Mouse (Mus musculus): ENCODE results near the gene Rrp7a.
"Not testable (repeated sequence)": the region's sequence is repeated elsewhere in the genome, so short reads cannot be mapped to it uniquely, and the experiment has no call there.

Rrp7a gene

DNA sequence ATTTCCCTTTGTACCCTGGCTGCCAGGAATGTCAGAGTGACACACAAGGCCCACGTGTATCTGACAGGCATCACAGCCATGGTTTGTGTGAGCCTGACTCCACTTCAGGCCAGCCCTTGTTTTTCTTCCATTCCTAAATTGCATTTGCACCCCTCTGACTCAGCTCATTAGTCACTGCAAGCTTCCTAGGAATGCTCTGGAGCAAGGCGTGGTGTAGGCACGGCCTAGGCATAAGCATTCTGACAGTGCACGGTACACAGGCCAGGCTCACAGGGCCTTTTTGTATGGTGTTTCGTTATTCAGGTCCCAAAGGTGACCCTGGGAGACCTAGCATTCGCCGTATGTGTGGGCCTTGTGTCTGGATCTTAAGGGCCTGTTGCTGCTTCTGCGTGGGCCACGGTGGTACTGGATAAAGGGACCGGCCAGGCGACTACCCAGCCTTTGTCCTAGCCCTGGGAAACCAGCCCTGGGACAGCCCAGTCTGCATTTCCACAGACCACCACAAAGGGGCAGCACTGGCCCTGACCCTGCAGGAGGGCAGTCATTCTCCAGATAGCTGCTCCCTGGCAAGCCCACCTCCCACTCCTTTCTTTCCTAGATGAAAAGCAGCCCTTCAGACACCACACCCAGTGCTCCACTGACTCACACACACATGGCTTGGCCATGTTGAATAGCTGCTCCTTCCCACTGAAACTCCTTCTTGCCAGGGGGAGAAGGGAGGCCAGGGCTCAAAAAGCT, 34.5 kb upstream of the Rrp7a start:
- peak; percentile 95 for DNase-seq (ENCODE audit: low spot score)

DNA sequence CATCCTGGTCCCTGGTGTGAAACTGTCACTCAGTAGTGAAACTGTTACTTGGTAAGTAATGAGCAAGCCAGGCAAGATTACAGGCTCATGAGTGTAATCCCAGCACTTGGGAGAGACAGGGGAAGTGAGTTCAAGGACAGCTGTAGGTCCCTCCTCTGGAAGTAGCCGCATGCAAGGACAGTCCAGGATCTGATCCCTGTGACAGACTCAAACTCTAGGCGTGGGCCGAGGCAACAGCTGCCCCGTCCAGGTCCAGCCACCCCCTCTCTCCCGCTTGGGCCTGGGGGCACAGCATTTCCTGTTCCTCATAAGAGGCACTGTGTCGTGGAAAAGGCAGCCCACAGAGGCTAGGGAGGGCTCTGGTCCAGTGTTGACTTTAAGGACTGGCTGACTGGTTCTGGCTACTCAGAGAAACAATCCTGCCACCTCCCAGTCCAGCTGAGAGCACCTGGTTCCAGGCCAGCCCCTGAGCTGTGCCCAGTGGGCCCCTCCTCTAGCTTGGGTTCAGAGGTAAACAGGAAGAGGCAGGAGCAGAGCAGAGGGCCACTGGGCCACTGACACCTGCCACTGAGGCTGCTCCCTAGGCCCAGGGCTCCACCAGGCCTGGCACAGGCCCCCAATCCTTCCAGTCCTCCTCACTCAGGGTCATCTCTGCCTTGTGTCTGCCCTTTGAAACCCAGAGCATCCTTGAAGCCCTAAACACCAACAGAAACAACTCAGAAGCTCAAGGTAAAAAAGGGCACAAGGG, 33.2 kb upstream of the Rrp7a start:
- DNase-seq (ENCODE audit: low spot score), result no peak

DNA sequence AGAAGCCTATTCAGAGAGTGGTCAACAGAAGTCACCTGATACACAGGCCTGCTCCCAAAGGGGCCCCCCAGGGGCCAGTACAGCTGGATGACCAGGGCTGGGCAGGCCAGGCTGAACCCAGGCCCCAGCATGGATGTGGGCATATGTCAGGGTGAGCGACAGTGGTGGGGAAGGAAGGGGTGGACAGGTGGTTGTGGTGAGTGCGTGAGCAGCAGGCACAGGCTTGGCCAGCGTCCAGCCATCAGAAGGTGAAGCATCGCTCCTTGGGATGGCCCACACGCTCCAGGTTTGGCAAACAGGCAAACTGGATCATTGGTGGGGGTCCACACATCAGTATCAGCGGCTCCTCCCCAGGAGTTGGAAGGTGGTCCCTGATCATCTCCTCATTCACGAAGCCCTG, 31.7 kb upstream of the Rrp7a start:
- DNase-seq (ENCODE audit: low spot score), result no peak

DNA sequence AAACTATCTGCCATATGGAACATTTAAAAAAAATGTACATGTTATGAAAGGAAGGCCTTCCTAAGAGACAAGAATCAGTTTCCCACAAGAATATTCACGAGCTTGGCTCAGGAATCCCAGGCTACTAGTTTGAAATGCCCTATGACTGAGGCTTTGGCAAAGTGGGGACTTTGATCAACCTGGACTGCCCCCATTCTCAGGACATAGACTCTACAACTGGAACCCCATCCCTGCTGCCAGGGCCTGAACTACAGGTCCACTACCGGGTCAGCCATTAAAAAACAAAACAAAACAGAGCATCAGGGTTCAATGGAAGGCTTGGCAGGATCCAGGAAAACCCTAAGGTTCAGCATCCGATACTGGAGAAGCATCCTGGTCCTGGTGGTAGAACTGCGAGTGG, 28.1 kb upstream of the Rrp7a start:
- DNase-seq (ENCODE audit: low spot score), result peak; percentile 58

DNA sequence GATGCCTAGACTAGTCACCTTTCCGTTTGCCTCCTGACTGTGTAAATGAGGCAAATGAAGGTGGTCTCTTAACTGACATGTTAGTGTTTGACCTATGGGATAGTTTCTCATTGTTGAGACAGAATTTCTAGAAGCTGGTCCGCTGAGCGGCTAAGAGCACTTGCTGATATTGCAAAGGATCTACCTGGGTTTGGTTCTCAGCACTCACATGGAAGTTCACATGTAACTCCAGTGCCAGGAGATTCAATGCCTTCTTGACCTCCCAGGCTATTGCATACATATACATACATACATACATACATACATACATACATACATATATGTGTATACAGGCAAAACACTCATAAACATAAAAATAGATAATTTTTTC, 27.5 kb upstream of the Rrp7a start:
- DNase-seq (ENCODE audit: low spot score), result no peak

DNA sequence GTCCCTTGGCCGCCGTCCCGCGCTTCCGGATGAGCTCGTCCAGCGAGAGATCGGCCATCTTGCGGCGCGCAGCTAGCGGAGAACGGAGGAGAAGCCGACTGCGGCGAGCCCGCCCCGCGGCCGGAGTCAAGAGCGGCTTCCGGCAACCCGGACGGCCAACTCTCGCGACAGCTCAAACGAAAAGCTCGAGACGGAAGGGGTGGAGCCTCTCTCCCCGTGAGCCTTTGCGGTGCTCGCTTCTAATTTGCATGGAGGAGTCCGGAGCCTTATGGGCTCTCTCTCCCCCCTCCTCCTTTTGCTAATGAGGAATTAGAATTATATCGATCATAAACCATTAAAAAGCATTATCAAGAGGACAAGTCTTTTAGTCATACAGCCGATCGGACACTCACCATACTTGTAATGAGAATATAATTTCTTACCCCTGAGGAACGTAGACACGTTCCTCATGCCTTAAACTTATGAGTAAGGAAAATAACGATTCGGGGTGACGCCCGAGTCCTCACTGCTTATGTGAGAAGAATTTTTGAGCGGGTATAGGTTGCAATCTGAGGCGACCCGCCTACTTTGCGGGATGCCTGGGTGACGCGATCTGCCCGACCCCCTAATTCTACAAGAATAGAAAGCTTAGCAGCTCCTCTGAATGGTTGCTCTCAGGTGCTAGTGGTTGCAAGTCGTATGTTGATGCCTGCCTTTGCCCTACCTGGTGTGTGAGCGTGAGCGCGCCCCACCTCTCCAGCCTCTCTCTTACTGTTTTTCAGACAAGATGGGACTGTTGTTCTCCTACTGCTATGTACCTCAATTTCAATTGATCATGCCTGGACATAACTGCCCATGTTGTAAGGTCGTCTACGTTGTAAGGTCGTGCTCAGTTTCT, 26.8 kb upstream of the Rrp7a start, which contains the start of gene Poldip3:
Poldip3 (minus strand) TSS at position 189 of the 877 bp plus-strand sequence.
- peak; percentile 100 for DNase-seq (ENCODE audit: low spot score)

DNA sequence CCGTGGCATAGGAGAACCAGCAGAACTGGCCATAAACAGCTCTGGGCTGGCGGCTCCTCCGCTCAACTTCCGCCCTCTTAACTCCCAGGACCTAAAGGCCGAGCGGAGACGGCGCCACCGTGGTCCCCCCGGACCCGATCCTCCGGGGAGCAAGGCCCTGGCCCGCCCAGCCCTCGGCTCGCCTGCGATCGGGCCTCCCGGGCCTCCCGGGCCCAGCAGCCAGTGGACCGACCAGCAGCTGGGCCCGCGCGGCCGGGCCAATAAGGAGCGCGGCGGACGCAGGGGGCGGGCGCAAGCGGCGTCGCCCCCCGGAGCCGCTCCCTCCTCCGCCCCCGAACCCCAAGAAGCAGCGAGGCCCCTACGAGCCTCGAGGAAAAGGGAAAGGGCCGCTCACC, 26.2 kb upstream of the Rrp7a start:
- DNase-seq (ENCODE audit: low spot score), result peak; percentile 89

DNA sequence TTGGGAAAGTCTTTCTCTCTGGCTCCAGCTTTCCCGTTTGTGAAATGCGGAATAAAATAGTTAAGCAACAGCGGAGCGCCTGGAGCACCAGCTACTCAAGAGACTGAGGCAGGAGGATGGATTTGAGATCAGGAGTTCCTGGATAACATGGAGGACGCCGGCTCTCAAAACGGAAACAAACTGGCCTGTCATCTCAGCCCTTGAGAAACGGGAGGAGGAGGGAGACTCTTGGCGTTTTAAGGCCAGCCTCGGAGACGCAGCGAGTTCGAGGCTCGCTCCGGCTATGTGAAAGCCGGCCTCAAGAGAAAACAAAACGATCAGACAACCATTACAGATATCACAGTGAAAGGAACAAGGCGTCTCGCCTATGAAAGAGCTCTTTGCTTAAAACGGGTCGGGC, 25.8 kb upstream of the Rrp7a start:
- DNase-seq (ENCODE audit: low spot score), result peak; percentile 73

DNA sequence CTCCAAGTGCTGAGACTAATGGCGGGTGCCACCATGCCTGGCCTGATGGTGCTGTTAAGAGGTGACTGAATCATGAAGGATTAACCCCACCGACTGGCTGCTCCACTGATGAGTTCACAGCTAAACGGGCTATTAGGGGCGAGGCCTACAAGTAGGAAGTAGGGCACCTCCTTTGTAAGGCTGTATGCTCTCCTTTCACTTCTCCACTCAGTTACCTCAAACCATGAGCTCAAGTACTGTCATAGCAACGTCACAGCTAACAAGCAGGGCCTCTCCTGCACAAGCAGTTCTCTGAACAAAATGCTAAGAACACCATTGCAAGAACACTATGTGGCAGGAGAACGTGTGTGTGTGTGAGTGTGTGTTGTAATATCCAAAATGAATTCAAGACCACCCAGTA, 22.9 kb upstream of the Rrp7a start:
- DNase-seq (ENCODE audit: low spot score), result peak; percentile 45

DNA sequence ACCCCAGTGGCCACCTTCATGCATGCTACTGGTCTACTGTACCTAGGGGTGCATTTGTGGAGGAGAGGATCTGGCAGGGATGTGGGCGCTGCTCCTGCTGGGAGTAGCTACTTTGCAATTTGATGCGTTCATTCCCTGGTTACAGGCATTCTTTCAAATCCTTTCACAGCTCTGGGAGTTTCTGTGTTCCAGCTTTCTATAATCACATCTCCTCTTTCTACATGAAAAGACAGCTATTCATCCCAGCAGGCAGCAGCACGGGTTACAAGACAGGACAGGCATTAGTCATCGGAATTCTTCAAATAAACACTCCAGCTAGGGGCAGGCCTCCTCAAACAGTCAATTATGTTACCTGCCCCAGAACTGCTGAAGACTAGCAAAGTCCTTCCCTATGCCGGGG, 20.3 kb upstream of the Rrp7a start:
- peak; percentile 84 for DNase-seq (ENCODE audit: low spot score)

DNA sequence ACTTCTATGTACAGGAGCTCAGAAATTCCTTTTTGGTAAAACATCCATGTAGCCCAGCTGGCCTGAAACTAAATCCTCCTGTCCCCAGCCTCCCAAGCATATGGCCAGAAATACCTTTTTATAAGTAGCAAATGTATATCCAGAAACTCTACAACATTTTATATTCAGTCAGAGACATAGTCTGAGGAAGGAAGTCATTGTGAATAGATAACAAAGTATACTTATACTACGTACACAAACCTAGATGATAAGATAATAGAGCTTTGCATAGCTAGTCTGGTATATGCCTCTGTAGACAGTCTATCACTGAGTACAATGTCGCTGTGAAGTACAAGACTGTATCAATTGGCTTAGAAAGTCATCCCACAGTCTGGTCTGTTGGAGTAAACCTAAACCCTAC, 13.1 kb upstream of the Rrp7a start:
- DNase-seq (ENCODE audit: low spot score), result no peak

DNA sequence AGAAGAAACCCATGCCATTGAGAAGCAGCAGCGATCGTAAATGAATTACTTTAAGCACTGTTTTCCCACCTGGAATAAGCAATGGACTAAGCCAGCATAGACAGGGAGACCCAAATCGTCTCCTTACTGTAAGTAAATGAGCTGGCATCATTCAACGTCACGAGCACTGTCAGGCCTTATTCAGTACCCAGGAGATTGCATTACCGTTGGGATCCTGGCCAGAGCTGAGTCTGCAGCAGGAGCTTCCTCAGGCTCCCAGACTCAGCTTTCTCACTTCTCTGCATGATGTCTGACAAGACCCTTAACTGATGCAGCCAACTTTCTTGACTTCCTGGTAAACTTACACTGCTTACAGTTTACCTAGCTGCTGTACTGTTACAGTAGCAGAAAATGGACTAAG, 12.1 kb upstream of the Rrp7a start:
- DNase-seq (ENCODE audit: low spot score), result peak; percentile 72

DNA sequence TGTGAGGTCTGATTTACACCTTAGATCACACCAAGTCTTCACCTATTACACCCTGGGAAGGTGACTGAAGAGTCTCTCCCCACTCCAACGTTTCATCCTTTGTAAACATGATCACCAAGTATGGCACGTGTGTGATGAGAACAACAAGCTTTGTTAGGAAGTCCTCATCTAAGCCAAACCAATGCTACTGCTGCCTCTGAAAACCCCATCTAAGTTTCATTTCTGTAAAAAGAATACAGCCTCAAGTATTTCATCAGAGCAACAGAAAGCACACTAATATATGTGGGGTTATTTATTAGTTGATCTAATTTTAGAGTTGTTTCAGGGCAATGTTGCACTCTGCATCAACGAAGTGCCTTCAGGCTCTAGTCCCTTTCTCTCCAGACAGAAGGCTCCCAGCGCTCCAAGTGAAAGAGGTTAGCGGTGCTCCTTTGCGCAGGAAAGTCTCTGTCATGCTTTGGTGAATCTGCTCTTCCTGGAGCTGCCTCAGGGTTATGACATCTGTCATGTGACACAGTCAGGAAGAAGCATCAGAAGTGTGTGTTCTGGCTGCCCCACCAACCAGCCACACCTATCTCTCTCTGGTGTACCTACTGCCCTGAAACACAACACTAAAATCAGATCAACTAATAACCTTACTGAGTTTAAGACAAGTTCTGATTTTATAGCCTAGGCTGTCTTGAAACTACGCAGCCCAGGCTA, 7.1 kb upstream of the Rrp7a start:
- DNase-seq (ENCODE audit: low spot score), result no peak

DNA sequence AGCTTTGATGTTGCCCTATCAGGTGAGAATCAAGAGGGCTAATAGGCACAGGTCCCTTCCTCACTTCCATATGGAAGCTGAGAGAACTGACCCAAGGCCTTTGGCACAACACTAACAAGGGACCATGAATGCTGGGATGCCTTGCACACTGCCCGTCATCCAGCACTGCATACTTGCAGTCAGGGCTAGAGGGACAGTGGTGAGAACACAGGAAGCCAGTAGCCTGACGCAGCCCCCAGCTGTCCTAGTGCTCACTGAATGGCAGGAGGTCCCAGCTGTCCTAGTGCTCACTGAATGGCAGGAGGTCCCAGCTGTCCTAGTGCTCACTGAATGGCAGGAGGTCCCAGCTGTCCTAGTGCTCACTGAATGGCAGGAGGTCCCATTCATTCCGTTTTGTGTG, 4.4 kb upstream of the Rrp7a start:
- not testable (repeated sequence) for DNase-seq (ENCODE audit: low spot score)

DNA sequence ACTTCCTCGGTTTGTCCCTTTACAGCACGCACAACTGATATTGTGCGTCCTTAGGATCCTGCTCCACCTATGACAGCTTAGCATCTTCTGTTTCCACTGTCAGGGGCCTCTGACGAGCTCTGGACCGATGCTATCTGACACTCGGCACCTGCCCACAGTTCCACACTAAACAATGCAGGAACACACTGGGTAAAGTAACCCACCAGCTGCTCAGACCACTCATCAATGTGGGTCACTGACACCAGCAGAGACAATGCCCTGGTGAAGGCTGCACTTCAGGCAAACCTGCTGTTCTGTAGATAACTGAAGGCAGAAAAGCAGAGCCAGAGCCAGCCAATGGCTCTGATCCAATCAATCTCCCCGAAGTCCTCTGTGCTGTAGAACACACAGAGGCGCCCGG, 4.0 kb upstream of the Rrp7a start:
- no peak for DNase-seq (ENCODE audit: low spot score)

DNA sequence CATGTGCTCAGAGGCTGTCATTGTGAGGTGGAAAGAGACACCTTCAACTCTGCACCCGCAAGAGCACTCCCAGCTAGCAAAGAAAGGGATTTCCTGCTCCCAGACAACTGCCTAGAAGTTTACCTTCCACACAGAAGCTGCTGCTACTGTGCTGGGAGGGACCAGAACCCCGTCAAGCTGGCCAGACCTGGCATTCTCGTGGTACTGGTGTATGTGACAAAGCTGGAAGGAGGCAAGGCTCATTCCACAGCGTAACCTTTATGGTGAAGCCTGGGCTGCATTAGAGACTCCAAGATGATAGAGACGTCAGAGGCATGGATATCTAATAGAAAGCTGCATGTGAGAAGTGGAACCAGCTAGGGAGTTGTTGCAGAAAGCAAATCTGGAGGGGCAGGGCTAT, 2.0 kb upstream of the Rrp7a start:
- no peak for DNase-seq (ENCODE audit: low spot score)

DNA sequence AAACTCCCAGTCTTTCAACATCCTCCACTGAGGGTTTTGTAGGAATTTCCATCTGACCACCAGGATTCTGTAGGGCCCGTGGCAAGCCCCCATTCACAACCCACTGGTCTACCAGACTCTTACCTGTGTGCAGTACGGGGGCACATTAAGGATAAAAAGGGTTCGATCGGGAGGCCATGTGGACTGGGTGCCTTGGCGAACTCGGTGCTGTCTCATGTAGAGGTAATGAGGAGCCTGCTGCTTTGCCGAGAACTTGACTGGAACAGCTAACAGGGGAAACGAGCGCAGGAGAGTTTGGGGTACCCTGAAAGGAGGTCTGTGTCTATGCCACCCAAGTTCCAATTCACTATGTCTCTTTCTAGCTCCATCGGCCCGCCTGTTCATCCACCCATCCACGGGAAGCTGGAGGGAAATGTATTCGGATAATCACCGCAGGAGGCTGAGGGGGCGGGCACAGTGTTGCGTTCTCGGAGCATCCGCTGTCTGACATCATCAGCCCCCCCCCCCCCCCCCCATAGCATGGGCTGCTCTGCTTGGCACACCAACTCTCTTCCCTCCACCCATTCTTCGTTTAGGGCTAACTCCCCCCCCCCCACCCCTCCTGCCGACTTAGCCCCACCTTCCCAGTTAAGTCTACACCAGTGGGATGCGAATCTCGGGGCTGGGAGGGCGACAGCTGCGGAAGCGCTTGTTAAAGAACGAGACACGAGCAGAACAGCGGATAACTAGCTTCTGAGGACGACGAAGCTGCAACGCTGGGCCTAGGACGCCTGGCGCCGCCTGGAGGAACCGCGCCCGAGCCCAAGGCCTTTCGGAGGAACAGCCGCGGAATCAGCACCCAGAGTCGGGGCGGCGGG, 664 bp downstream of the Rrp7a start:
- peak; percentile 86 for DNase-seq (ENCODE audit: low spot score)

DNA sequence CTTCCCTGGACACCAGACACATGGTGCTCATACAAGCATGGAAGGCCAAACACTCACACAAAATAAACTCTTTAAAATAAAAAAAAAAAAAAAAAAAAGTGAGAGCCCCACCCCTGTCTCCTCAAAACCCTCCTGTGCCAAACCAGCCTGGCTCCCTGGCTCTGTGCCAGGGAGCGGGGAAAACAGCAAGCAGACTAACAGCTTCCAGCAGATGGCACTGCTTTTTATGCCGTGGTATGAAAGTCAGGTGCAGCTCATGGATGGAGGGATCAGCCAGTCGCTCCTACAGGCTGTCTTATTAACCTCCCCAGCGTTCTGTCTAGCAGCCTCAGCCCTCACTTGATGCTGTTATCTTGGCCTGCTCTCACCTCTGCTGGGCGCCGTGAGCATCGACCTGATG, 4.2 kb downstream of the Rrp7a start:
- DNase-seq (ENCODE audit: low spot score), result peak; percentile 95

DNA sequence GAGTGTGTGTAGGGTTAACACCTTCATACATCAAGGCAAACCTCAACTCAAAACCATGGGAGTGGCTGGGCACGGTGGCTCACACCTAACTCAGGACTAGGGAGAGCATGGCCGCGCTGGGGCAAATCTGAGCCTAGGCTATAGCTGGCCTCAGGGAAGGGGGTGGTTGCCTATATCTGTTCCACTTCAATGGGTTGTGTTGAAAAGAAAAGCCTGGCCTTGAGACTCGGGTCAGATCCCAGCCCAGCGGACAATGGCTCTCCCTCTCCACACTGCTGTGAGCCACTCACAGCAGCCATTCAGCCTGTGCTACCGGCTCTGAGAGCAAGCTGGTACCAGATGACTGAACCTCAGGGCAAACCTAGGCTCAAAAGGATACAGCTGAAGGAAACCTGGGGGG, 7.5 kb downstream of the Rrp7a start:
- DNase-seq (ENCODE audit: low spot score), result no peak

DNA sequence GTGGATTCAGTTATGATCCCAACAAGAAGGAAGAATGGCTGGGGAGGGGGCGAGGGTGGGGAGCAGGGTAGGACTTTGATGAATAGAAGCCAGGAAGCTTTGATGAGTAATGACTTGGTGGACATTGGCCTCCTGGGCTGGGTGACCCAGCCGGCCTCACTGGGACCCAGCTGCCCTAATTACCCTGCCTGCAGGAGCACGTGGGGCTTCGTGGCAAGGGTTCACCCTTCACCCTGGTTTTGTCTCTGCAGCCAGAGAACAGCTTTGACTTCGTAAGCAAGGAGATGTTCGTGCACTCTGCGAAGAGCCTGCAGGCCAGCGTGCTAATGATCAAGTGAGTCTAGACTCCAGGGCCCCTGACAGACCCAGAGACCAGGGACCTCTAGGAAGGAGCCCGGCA, 8.5 kb downstream of the Rrp7a start:
- no peak for DNase-seq (ENCODE audit: low spot score)

DNA sequence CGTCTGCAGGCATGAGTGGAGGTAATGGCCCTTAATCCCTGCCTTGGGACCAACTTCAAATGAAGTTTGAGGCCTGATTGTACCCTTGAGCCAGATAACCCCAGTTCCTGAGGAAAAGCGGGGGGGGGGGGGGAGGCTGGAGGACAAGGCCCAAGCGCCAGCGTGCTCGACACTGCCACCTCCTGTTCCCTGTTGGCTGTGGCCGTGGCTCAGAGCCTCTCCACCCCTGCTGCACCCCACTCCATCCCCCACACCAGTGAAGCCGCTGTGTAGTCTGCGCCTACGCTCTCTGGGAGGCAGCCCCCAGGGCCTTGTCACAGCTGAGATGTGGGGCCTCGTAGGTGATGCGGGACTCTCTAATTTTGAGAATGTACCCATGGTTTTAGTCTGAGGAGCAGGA, 9.7 kb downstream of the Rrp7a start:
- peak; percentile 72 for DNase-seq (ENCODE audit: low spot score)
